Mouse (Mus musculus): ENCODE data around the gene Tfb1m. TPM values are rescaled to one million over a fixed set of nuclear protein-coding genes. Genes with fewer than 3 reads are reported as not detected.
A peak's percentile ranks its signal among the peaks of the same experiment; 100 is the strongest.

Gene Tfb1m
- polyA plus RNA-seq, 3 experiments from 2014 or later, result 7.9 to 10.4 (median 9.4) TPM

- peak; percentile 43 for ATAC-seq
These were observed 47.7 kb downstream of the Tfb1m start for GRCm38 (mm10) chr17:3509841-3510240.

GRCm38 (mm10) chr17:3506508-3506907 lies 51.1 kb downstream of the Tfb1m start:
- ATAC-seq, result no peak

- ATAC-seq, result no peak
These were observed 51.9 kb downstream of the Tfb1m start for GRCm38 (mm10) chr17:3505711-3506110.

- ATAC-seq, result no peak
These were observed 56.6 kb downstream of the Tfb1m start for GRCm38 (mm10) chr17:3500936-3501335.

GRCm38 (mm10) chr17:3500076-3500475 lies 57.5 kb downstream of the Tfb1m start:
- ATAC-seq, result no peak

GRCm38 (mm10) chr17:3499468-3499867 lies 58.1 kb downstream of the Tfb1m start:
- no peak for ATAC-seq

GRCm38 (mm10) chr17:3498580-3498979 lies 59.0 kb downstream of the Tfb1m start:
- ATAC-seq, result no peak

- no peak for ATAC-seq
These were observed 59.5 kb downstream of the Tfb1m start for GRCm38 (mm10) chr17:3498086-3498485.

- no peak for ATAC-seq
These were observed 61.5 kb downstream of the Tfb1m start for GRCm38 (mm10) chr17:3496080-3496479.

- ATAC-seq, result no peak
These were observed 62.0 kb downstream of the Tfb1m start for GRCm38 (mm10) chr17:3495576-3495975.

GRCm38 (mm10) chr17:3491667-3492066 lies 65.9 kb downstream of the Tfb1m start:
- ATAC-seq, result no peak

- ATAC-seq, result no peak
These were observed 66.5 kb downstream of the Tfb1m start for GRCm38 (mm10) chr17:3491065-3491464.

- no peak for ATAC-seq
These were observed 67.2 kb downstream of the Tfb1m start for GRCm38 (mm10) chr17:3490216-3490895.

- no peak for ATAC-seq
These were observed 69.6 kb downstream of the Tfb1m start for GRCm38 (mm10) chr17:3487721-3488601.

- no peak for ATAC-seq
These were observed 70.4 kb downstream of the Tfb1m start for GRCm38 (mm10) chr17:3487211-3487610.

GRCm38 (mm10) chr17:3485851-3486250 lies 71.7 kb downstream of the Tfb1m start:
- no peak for ATAC-seq

- no peak for ATAC-seq
These were observed 74.5 kb downstream of the Tfb1m start for GRCm38 (mm10) chr17:3483091-3483490.

GRCm38 (mm10) chr17:3481576-3482575 lies 75.7 kb downstream of the Tfb1m start:
- ATAC-seq, result no peak

- ATAC-seq, result no peak
These were observed 81.0 kb downstream of the Tfb1m start for GRCm38 (mm10) chr17:3476546-3476945.

GRCm38 (mm10) chr17:3472018-3472417 lies 85.6 kb downstream of the Tfb1m start:
- no peak for ATAC-seq
